Mouse (Mus musculus) heart, postnatal 0 days (tissue): ENCODE results near the gene Xpc. TPM values are rescaled to one million over a fixed set of nuclear protein-coding genes. Genes with fewer than 3 reads are reported as not detected.

Experiments
- ATAC-seq: fragments of 200-750 bp; cut with Nextera tagmentation; 2 replicates; pipeline ENCODE4 v1.8.0; 2017; ENCODE audit warnings: low read depth, moderate number of reproducible peaks, moderate library complexity; ENCODE audit not compliant: insufficient read depth
- DNase-seq: peaks from one replicate; pipeline ENCODE4 v3.0.0-alpha.2; 2016; ENCODE audit warnings: low spot score
- H3K27ac ChIP-seq: fragments of 300-500 bp; sonication (generic); 2 replicates; pipeline ENCODE4 v1.5.1; 2014; ENCODE audit warnings: low read depth, mild to moderate bottlenecking
- H3K27me3 ChIP-seq: fragments of 300-500 bp; sonication (generic); 2 replicates; pipeline ENCODE4 v1.6.1; 2014; ENCODE audit warnings: low read length, mixed read lengths; ENCODE audit not compliant: control insufficient read depth, insufficient read depth
- H3K36me3 ChIP-seq: fragments of 300-500 bp; sonication (generic); replicated peaks from 2 replicates; pipeline ENCODE4 v1.6.1; 2014; ENCODE audit warnings: low read length, mixed read lengths; ENCODE audit not compliant: control insufficient read depth, insufficient read depth
- H3K4me1 ChIP-seq: fragments of 300-500 bp; sonication (generic); 2 replicates; pipeline ENCODE4 v1.6.1; 2014; ENCODE audit warnings: antibody characterized with exemption; ENCODE audit not compliant: control insufficient read depth, insufficient read depth
- H3K4me2 ChIP-seq: fragments of 300-500 bp; sonication (generic); 2 replicates; pipeline ENCODE4 v1.6.1; 2014; ENCODE audit warnings: low read depth, mild to moderate bottlenecking, low read length, moderate library complexity
- H3K4me3 ChIP-seq: fragments of 300-500 bp; sonication (generic); 2 replicates; pipeline ENCODE4 v1.5.1; 2014; ENCODE audit warnings: low read depth, low read length
- H3K9ac ChIP-seq: fragments of 300-500 bp; sonication (generic); replicated peaks from 2 replicates; pipeline ENCODE4 v1.6.1; 2014; ENCODE audit warnings: low read depth, low read length, mixed read lengths
- H3K9me3 ChIP-seq: fragments of 300-500 bp; sonication (generic); replicated peaks from 2 replicates; pipeline ENCODE4 v1.6.1; 2016; ENCODE audit warnings: low read length; ENCODE audit not compliant: control insufficient read depth
- CTCF ChIP-seq: IDR thresholded peaks from 2 replicates; pipeline ENCODE4 v1.5.1; 2016; ENCODE audit warnings: antibody characterized with exemption, control low read depth, low read depth
- EP300 ChIP-seq: IDR thresholded peaks from 2 replicates; pipeline ENCODE4 v1.6.1; 2016; ENCODE audit warnings: antibody characterized with exemption, low read depth
- WGBS: fragments of 180-500 bp; shearing (Covaris S2); extraction: QIAGEN DNeasy Blood & Tissue Kit; methylation state at CpG from one replicate; pipeline ENCODE4 v1.1.7; 2014; 5-methylcytosine and 5-hydroxymethylcytosine counted together
- polyA plus RNA-seq: library from polyadenylated mRNA; unstranded; fragments of >200 nt; fragmentation: Nextera tagmentation; extraction: Ambion mirVana; gene quantifications from 2 replicates; pipeline ENCODE4 v1.2.1, GENCODE M21; 2015
- total RNA-seq: library from RNA; depleted of rRNA; stranded (reverse); fragments of >200 nt; gene quantifications from 2 replicates; pipeline ENCODE4 v1.2.3, GENCODE M21; 2014; ENCODE audit warnings: low replicate concordance; rRNA removed

The Xpc gene
- total RNA-seq (5.7 and 7.7 TPM in 2 replicates), polyA plus RNA-seq (9.8 and 11.3 TPM in 2 replicates)

- peak within 1 kb of the TSS; percentile 89 for H3K9ac ChIP-seq
- H3K27ac ChIP-seq, result peak within 1 kb of the TSS; percentile 70
- peaks cover 9% of the 10 kb centered on the region; the same call in 1 of the 2 replicates for H3K4me1 ChIP-seq
- H3K4me3 ChIP-seq, result peak within 1 kb of the TSS; percentile 94
- H3K9me3 ChIP-seq, result no peaks in the 10 kb centered on the region
- peak; percentile 92 for DNase-seq
- peaks cover 31% of the 10 kb centered on the region for H3K36me3 ChIP-seq
- WGBS, result 0% methylated on average over 79 of the region's 80 CpGs
- peak within 1 kb of the TSS; percentile 95 for H3K4me2 ChIP-seq
- peak; percentile 90 for TF ChIP-seq EP300
- no peak for TF ChIP-seq CTCF
- peak; percentile 99 for ATAC-seq
- no peaks in the 10 kb centered on the region for H3K27me3 ChIP-seq
These were observed at the start of gene Xpc, which contains the start of gene Lsm3 for GRCm38 (mm10) chr6:91515545-91516449. Xpc (minus strand) TSS chr6:91515888. Lsm3 (plus strand) TSS chr6:91515928.

DNA sequence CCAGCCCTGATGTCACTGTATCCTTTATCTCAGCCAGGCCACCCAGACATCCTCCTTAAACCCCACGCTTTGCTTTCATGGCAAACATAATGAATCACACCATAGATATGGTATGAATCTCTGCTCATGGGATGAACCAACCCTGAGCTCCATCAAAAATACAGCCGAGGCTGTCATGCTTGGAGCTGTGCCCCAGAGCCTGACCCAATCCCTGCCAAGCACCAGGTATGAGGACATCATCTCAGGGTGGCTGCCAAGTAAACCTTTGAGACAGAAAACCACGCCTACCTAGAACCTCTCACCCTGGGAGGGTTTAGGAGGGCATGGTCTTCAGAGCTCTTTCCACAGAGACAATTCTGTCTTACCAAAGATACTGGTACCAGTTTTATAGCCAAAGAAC is 47.3 kb upstream of the Xpc start:
- DNase-seq, result no peak
- no peak for TF ChIP-seq EP300
- Histone ChIP-seq H3K4me2 (no peak overlapping the region), H3K27ac (no peak overlapping the region), H3K9ac (no peak overlapping the region), H3K4me1 (no peaks in the 10 kb centered on the region), H3K36me3 (no peaks in the 10 kb centered on the region), H3K4me3 (no peak overlapping the region), H3K9me3 (no peaks in the 10 kb centered on the region), H3K27me3 (peaks cover 38% of the 10 kb centered on the region)
- WGBS, result 49% methylated on average over 3 of the region's 3 CpGs
- ATAC-seq, result no peak

GRCm38 (mm10) chr6:91560186-91560585 is 44.5 kb upstream of the Xpc start:
- no peak overlapping the region for H3K9ac ChIP-seq
- H3K4me2 ChIP-seq, result no peak overlapping the region
- 96% methylated on average over 3 of the region's 3 CpGs for WGBS
- DNase-seq, result no peak
- no peak for ATAC-seq
- no peaks in the 10 kb centered on the region for H3K36me3 ChIP-seq
- TF ChIP-seq CTCF (no peak), EP300 (no peak)
- no peak overlapping the region for H3K4me3 ChIP-seq
- H3K27ac ChIP-seq, result no peak overlapping the region
- H3K27me3 ChIP-seq, result peaks cover 38% of the 10 kb centered on the region
- 0 out of 2 replicates have a peak, but pooled peaks cover 3% of the 10 kb centered on the region for H3K9me3 ChIP-seq
- H3K4me1 ChIP-seq, result no peaks in the 10 kb centered on the region

- H3K27me3 ChIP-seq, result peaks cover 47% of the 10 kb centered on the region
These were observed 43.7 kb upstream of the Xpc start for GRCm38 (mm10) chr6:91559371-91559770.

GRCm38 (mm10) chr6:91558565-91558964 is 42.9 kb upstream of the Xpc start:
- Histone ChIP-seq H3K27ac (no peak overlapping the region), H3K9me3 (0 out of 2 replicates have a peak, but pooled peaks cover 3% of the 10 kb centered on the region), H3K4me3 (no peak overlapping the region), H3K4me1 (no peaks in the 10 kb centered on the region), H3K36me3 (no peaks in the 10 kb centered on the region), H3K9ac (no peak overlapping the region), H3K4me2 (no peak overlapping the region), H3K27me3 (peaks cover 55% of the 10 kb centered on the region)
- TF ChIP-seq EP300 (no peak), CTCF (no peak)
- WGBS, result 34% methylated on average over 1 of the region's 1 CpGs
- ATAC-seq, result no peak
- DNase-seq, result no peak

More at GRCm38 (mm10) chr6:91559371-91559770, 43.7 kb upstream of the Xpc start:
- WGBS, result 62% methylated on average over 4 of the region's 4 CpGs
- TF ChIP-seq EP300, result no peak
- no peak overlapping the region for H3K4me2 ChIP-seq
- no peak for DNase-seq
- no peaks in the 10 kb centered on the region for H3K4me1 ChIP-seq
- no peak for ATAC-seq
- no peak overlapping the region for H3K27ac ChIP-seq
- H3K9ac ChIP-seq, result no peak overlapping the region
- 0 out of 2 replicates have a peak, but pooled peaks cover 3% of the 10 kb centered on the region for H3K9me3 ChIP-seq
- H3K36me3 ChIP-seq, result no peaks in the 10 kb centered on the region
- no peak overlapping the region for H3K4me3 ChIP-seq
